Mouse (Mus musculus) embryonic facial prominence, embryonic 15.5 days (tissue): Measurements from ENCODE around the gene Gpat3. TPM values are rescaled to one million over a fixed set of nuclear protein-coding genes. Genes with fewer than 3 reads are reported as not detected.

Source experiments
- ATAC-seq: fragments of 200-750 bp; cut with Nextera tagmentation; 2 replicates; pipeline ENCODE4 v1.8.0; 2017; ENCODE audit warnings: low read depth, moderate TSS enrichment; ENCODE audit not compliant: insufficient number of reproducible peaks, low FRiP score, low TSS enrichment
- H3K27ac ChIP-seq: fragments of 300-500 bp; sonication (generic); replicated peaks from 2 replicates; pipeline ENCODE4 v1.5.1; 2015; ENCODE audit warnings: mild to moderate bottlenecking, inconsistent platforms
- H3K27me3 ChIP-seq: fragments of 300-500 bp; sonication (generic); 2 replicates; pipeline ENCODE4 v1.6.1; 2015; ENCODE audit warnings: inconsistent platforms
- H3K36me3 ChIP-seq: fragments of 300-500 bp; sonication (generic); 2 replicates; pipeline ENCODE4 v1.6.1; 2015; ENCODE audit warnings: mild to moderate bottlenecking, inconsistent platforms
- H3K4me1 ChIP-seq: fragments of 300-500 bp; sonication (generic); 2 replicates; pipeline ENCODE4 v1.6.1; 2015; ENCODE audit warnings: inconsistent platforms
- H3K4me2 ChIP-seq: fragments of 300-500 bp; sonication (generic); replicated peaks from 2 replicates; pipeline ENCODE4 v1.6.1; 2015; ENCODE audit warnings: mild to moderate bottlenecking, inconsistent platforms
- H3K4me3 ChIP-seq: fragments of 300-500 bp; sonication (generic); replicated peaks from 2 replicates; pipeline ENCODE4 v1.5.1; 2015; ENCODE audit warnings: mild to moderate bottlenecking, inconsistent platforms
- H3K9ac ChIP-seq: fragments of 300-500 bp; sonication (generic); 2 replicates; pipeline ENCODE4 v1.6.1; 2015; ENCODE audit warnings: inconsistent platforms
- H3K9me3 ChIP-seq: fragments of 300-500 bp; sonication (generic); replicated peaks from 2 replicates; pipeline ENCODE4 v1.6.1; 2016; ENCODE audit warnings: inconsistent platforms
- WGBS: fragments of 180-500 bp; shearing (Covaris S2); methylation state at CpG from one replicate; pipeline ENCODE4 v1.1.7; 2015; 5-methylcytosine and 5-hydroxymethylcytosine counted together
- polyA plus RNA-seq: library from polyadenylated mRNA; unstranded; fragments of >200 nt; fragmentation: Nextera tagmentation; extraction: Ambion mirVana; gene quantifications from 2 replicates; pipeline ENCODE4 v1.2.1, GENCODE M21; 2015

The Gpat3 gene
- 1.4 and 2.2 TPM in 2 replicates for polyA plus RNA-seq

- H3K27ac ChIP-seq: no peak within 1 kb of the TSS
- peak within 1 kb of the TSS; percentile 61 for H3K4me3 ChIP-seq
- H3K9ac ChIP-seq: peak within 1 kb of the TSS; percentile 48
- H3K27me3 ChIP-seq: peaks cover 38% of the 10 kb centered on the region
- peak within 1 kb of the TSS; percentile 99 for H3K4me2 ChIP-seq
- ATAC-seq: no peak
- H3K36me3 ChIP-seq: no peaks in the 10 kb centered on the region
- peaks cover 17% of the 10 kb centered on the region for H3K4me1 ChIP-seq
- H3K9me3 ChIP-seq: no peaks in the 10 kb centered on the region
- whole genome bisulfite sequencing: 0% methylated on average over 16 of the region's 16 CpGs
Measured at GRCm38 (mm10) chr5:100845485-100845847, at the start of gene Gpat3. Gene Gpat3, plus strand, starts transcription at chr5:100845713.

DNA sequence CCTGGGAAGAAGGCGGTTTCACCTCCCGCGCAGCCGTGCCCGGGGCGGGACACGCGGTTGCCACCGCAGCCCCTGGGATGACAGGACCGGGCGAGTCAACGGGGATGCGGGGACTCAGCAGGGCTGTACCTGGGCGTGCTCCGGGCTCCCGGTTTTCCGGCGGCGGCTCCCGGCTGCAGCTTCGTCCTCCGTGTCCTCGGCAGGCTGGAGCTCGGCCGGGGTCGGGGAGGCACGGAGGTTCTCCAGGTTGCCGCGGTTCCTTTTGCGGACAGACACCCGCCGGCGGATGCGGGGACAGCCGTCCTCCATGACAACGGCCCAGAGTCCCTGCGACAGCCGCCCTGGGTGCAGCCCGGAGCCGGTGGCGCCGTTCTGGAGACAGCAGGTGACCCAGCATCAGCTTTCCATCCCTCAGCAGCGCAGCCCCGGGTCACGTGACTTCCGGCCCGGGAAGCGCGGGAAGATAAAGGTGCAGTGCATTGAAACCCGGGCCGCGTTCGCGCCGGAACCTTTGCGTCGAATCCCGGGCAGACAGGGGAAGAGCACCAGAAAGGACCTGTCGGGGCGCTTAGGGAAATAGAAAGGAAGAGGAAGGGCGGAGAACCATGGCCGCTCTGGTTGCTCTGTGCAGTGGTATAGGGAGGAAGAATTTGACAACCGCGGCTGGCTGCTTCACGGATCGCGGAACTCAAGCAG, 47.2 kb upstream of the Gpat3 start, which contains the start of the genes Helq and Mrps18c:
Helq (minus strand) TSS at position 434 of the 696 bp plus-strand sequence.
Mrps18c (plus strand) TSS at position 463 of the 696 bp plus-strand sequence.
- Histone ChIP-seq H3K27me3 (no peaks in the 10 kb centered on the region), H3K9ac (peak within 1 kb of the TSS; percentile 44), H3K4me2 (peak within 1 kb of the TSS; percentile 86), H3K9me3 (no peaks in the 10 kb centered on the region), H3K27ac (no peak within 1 kb of the TSS), H3K36me3 (peaks cover 33% of the 10 kb centered on the region), H3K4me1 (peaks cover 15% of the 10 kb centered on the region; the same call in 1 of the 2 replicates), H3K4me3 (peak within 1 kb of the TSS; percentile 81)
- under 1% methylated on average over 67 of the region's 67 CpGs for WGBS
- ATAC-seq: peak; percentile 93

DNA sequence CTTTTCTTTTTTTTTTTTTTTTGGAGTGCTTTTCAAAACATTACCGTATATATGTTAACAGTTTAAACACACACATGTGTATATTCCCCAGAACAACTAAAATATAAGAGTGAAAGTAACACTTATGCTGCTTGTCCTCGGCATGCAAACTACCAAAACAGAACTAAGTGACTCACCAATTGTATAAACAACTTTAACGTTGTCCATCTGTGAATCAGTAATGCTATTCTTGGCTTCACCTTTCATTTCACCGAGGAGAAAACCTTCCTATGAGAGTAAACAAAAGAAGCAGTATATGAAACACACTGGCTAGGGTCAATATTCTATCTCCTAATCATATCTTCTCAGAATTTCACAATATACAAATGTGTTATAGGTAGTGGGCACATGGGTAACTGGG, 27.2 kb upstream of the Gpat3 start:
- Histone ChIP-seq H3K27ac (no peak overlapping the region), H3K9ac (no peak overlapping the region), H3K27me3 (no peaks in the 10 kb centered on the region), H3K4me1 (peaks cover 4% of the 10 kb centered on the region), H3K9me3 (no peaks in the 10 kb centered on the region), H3K36me3 (peaks cover 14% of the 10 kb centered on the region), H3K4me2 (no peak overlapping the region), H3K4me3 (no peak overlapping the region)
- no peak for ATAC-seq
- WGBS: 61% methylated on average over 4 of the region's 4 CpGs

DNA sequence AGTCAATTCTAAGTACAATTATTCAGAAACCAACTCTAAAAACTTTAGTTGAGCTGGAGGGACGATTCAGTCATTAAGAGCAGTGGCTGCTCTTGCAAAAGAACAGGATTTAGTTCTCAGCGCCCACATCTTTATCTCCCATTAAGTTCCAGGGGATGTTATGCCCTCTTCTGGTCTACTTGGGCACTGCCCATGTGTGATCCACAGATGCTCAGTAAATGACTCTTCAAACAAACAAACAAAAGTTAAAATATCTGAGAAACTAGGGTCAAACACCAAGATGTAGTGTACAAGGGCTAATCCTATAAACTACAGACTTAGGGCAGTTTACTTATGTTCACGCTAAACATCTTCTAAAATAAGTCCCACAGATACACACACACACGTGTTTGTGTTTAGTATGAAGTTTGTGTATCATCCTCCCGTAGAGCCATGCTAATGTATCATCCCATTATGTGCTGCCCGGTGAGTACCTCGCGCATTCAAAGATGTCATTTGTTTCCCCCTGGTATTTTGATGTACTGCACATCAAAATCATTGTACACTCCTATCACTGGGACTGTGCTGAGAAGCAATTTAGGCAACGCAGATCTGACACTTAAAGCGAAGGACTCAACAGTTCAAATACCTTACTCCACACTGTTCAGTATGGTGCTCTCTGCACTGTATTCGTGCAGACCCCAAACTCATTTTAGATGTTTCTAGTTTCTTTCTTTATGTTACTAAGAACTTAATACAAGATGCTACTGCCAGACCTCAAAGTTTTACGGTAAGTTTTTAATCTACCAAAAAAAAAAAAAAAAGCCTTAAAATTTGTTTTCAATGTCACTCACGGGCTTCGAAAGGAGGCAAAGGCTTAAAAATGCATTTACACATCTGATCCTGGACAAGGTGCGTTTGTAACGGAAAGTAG, 25.7 kb upstream of the Gpat3 start:
- Histone ChIP-seq H3K4me2 (peak overlapping the region; percentile 59), H3K36me3 (peaks cover 5% of the 10 kb centered on the region), H3K4me1 (peaks cover 4% of the 10 kb centered on the region), H3K9ac (peak overlapping the region; percentile 96), H3K27ac (peak overlapping the region; percentile 77; the same call in 1 of the 2 replicates), H3K27me3 (no peaks in the 10 kb centered on the region), H3K4me3 (peak overlapping the region; percentile 76), H3K9me3 (no peaks in the 10 kb centered on the region)
- no peak for ATAC-seq
- WGBS: 25% methylated on average over 16 of the region's 16 CpGs

GRCm38 (mm10) chr5:100820483-100821184, 24.9 kb upstream of the Gpat3 start, which contains the start of gene Abraxas1:
Gene Abraxas1, minus strand, starts transcription at chr5:100820965.
- peak within 1 kb of the TSS; percentile 76 for H3K4me3 ChIP-seq
- peak within 1 kb of the TSS; percentile 96 for H3K9ac ChIP-seq
- H3K4me1 ChIP-seq: peaks cover 4% of the 10 kb centered on the region
- under 1% methylated on average over 63 of the region's 63 CpGs for WGBS
- peak within 1 kb of the TSS; percentile 77 for H3K27ac ChIP-seq
- H3K4me2 ChIP-seq: peak within 1 kb of the TSS; percentile 59
- H3K27me3 ChIP-seq: no peaks in the 10 kb centered on the region
- peaks cover 2% of the 10 kb centered on the region; the same call in 1 of the 2 replicates for H3K36me3 ChIP-seq
- peak; percentile 92 for ATAC-seq
- H3K9me3 ChIP-seq: no peaks in the 10 kb centered on the region

GRCm38 (mm10) chr5:100821375-100821774, 24.1 kb upstream of the Gpat3 start:
- no peak for ATAC-seq
- peak overlapping the region; percentile 59 for H3K4me2 ChIP-seq
- H3K36me3 ChIP-seq: no peaks in the 10 kb centered on the region
- peak overlapping the region; percentile 76; the same call in 1 of the 2 replicates for H3K4me3 ChIP-seq
- no peaks in the 10 kb centered on the region for H3K9me3 ChIP-seq
- H3K27me3 ChIP-seq: no peaks in the 10 kb centered on the region
- no peak overlapping the region for H3K9ac ChIP-seq
- H3K27ac ChIP-seq: no peak overlapping the region
- WGBS: 75% methylated on average over 8 of the region's 8 CpGs
- H3K4me1 ChIP-seq: peaks cover 4% of the 10 kb centered on the region

- no peak overlapping the region for H3K4me2 ChIP-seq
- H3K4me1 ChIP-seq: peaks cover 4% of the 10 kb centered on the region
- no peaks in the 10 kb centered on the region for H3K27me3 ChIP-seq
- 72% methylated on average over 7 of the region's 7 CpGs for WGBS
- ATAC-seq: no peak
- no peak overlapping the region for H3K27ac ChIP-seq
- no peak overlapping the region for H3K4me3 ChIP-seq
- no peaks in the 10 kb centered on the region for H3K9me3 ChIP-seq
- no peak overlapping the region for H3K9ac ChIP-seq
- H3K36me3 ChIP-seq: no peaks in the 10 kb centered on the region
Measured at GRCm38 (mm10) chr5:100822826-100823225, 22.7 kb upstream of the Gpat3 start.

GRCm38 (mm10) chr5:100825975-100826374, 19.5 kb upstream of the Gpat3 start:
- H3K27ac ChIP-seq: no peak overlapping the region
- no peak overlapping the region for H3K9ac ChIP-seq
- no peaks in the 10 kb centered on the region for H3K36me3 ChIP-seq
- no peak overlapping the region for H3K4me3 ChIP-seq
- no peaks in the 10 kb centered on the region for H3K27me3 ChIP-seq
- no peak overlapping the region for H3K4me2 ChIP-seq
- H3K9me3 ChIP-seq: no peaks in the 10 kb centered on the region
- no peaks in the 10 kb centered on the region for H3K4me1 ChIP-seq
- no peak for ATAC-seq
- WGBS: 14% methylated on average over 2 of the region's 2 CpGs

DNA sequence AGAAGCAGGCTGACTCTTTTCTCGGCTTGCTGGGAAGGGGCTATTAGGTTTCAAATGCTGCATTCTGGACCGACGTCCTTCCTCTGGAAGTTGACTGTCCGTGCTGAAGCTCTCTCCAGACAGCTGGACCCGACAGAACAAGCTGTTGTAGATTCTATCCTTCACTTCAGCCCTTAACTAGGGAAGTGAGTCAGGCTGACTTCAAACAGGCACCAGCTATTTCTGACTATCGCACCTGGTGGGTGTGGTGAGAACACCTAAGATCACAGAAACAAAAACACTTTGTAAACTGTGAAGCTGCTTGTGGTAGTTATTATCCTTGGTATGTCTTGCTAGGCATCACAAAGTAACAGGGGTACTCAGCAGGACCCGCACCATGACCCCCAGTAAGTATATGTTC, 19.0 kb upstream of the Gpat3 start:
- ATAC-seq: no peak
- WGBS: 51% methylated on average over 7 of the region's 7 CpGs

DNA sequence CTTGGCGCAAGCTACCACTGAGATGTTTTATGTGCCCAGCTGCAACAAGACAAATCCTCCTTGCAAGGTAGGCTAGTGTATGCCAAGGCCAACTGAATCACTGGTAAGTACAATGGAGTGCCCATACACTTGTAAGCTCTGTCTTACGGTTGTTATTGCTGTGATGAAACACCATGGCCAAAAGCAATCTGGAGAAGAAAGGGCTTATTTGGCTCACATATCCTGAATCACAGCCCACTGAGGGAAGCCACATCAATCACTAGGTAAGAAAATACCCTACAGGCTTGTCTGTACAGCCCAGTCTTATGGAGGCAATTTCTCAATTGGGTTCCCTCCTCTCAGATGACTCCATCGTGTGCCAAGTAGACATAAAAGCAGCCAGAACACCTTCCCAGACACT, 16.8 kb upstream of the Gpat3 start:
- WGBS: 66% methylated on average over 3 of the region's 3 CpGs
- no peak overlapping the region for H3K4me3 ChIP-seq
- H3K4me1 ChIP-seq: no peaks in the 10 kb centered on the region
- H3K9me3 ChIP-seq: no peaks in the 10 kb centered on the region
- H3K27ac ChIP-seq: no peak overlapping the region
- no peak overlapping the region for H3K9ac ChIP-seq
- no peaks in the 10 kb centered on the region for H3K36me3 ChIP-seq
- ATAC-seq: no peak
- H3K27me3 ChIP-seq: no peaks in the 10 kb centered on the region
- H3K4me2 ChIP-seq: no peak overlapping the region

More for the DNA sequence above, 19.0 kb upstream of the Gpat3 start:
- Histone ChIP-seq H3K36me3 (no peaks in the 10 kb centered on the region), H3K9ac (no peak overlapping the region), H3K4me1 (no peaks in the 10 kb centered on the region), H3K9me3 (no peaks in the 10 kb centered on the region), H3K27me3 (no peaks in the 10 kb centered on the region), H3K27ac (no peak overlapping the region), H3K4me3 (no peak overlapping the region), H3K4me2 (no peak overlapping the region)

GRCm38 (mm10) chr5:100832680-100833079, 12.8 kb upstream of the Gpat3 start:
- Histone ChIP-seq H3K9me3 (no peaks in the 10 kb centered on the region), H3K36me3 (no peaks in the 10 kb centered on the region), H3K9ac (no peak overlapping the region), H3K27ac (no peak overlapping the region), H3K4me1 (no peaks in the 10 kb centered on the region), H3K4me2 (no peak overlapping the region), H3K4me3 (no peak overlapping the region), H3K27me3 (no peaks in the 10 kb centered on the region)
- 90% methylated on average over 3 of the region's 3 CpGs for WGBS
- no peak for ATAC-seq
